ENCODE assay signal across 9 mouse cellular contexts in the genomic region with DNA sequence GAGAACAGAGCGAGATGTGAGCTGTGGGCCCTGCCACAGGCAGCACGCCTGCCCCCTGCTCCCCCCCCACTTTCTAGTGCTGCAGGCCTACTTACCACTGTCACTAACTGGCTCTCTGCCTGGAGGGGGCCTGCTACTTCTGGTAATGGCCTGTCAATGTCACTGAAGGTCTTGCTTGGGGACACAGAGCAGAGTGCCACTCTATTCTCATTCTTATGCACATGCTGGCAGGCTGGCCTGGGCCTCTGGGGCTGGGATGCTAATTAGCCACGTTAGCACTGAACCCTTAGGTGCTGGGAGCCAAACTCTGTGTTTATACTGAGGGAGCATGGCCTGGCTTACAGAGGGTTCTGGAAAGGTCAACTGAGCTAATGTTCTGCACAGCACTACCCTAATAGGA. TPM values are rescaled to one million over a fixed set of nuclear protein-coding genes. Genes with fewer than 3 reads are reported as not detected.
A peak's percentile ranks its signal among the peaks of the same experiment; 100 is the strongest.
DNase-seq lines count a peak whose midpoint lies in the region; ATAC-seq and TF ChIP-seq lines count a peak whose summit lies in the region.
"Had no signal": no experiment of that assay in that cellular context is flagged by ENCODE, and none has a peak within 500 bp of the region (broad histone marks: within the 10 kb centered on the region; RNA-seq: fewer than 3 reads in every experiment).

No protein-coding gene starts in this region.

- H3K27me3 ChIP-seq in lung, embryonic 14.5 days (ENCODE audit: insufficient read depth, low read length): no peaks in the 10 kb centered on the region
- no peaks in the 10 kb centered on the region for H3K27me3 ChIP-seq in heart, embryonic 10.5 days (ENCODE audit: insufficient read depth, poor library complexity, severe bottlenecking)
- H3K27me3 ChIP-seq in kidney, embryonic 16.5 days (ENCODE audit: insufficient read depth, low read length): no peaks in the 10 kb centered on the region
- H3K27me3 ChIP-seq: Patski had no signal

- H3K4me2 ChIP-seq in lung, embryonic 14.5 days: no peak overlapping the region
- no peak overlapping the region for H3K4me2 ChIP-seq in kidney, embryonic 16.5 days (replicated peaks; ENCODE audit: low read depth, low read length)

- WGBS in lung, embryonic 14.5 days: 53% methylated on average over 3 of the region's 3 CpGs
- 42% methylated on average over 3 of the region's 3 CpGs for WGBS in heart, embryonic 10.5 days
- 78% methylated on average over 3 of the region's 3 CpGs for WGBS in kidney, embryonic 16.5 days
- 46% methylated on average over 3 of the region's 3 CpGs for WGBS in olfactory bulb, adult 2 months

- H3K36me3 ChIP-seq in lung, embryonic 14.5 days (ENCODE audit: insufficient read depth): peaks cover 15% of the 10 kb centered on the region
- H3K36me3 ChIP-seq in heart, embryonic 10.5 days: peaks cover 28% of the 10 kb centered on the region
- peaks cover 7% of the 10 kb centered on the region; the same call in 1 of the 2 replicates for H3K36me3 ChIP-seq in kidney, embryonic 16.5 days (ENCODE audit: insufficient read depth, low read length)

- peaks cover 7% of the 10 kb centered on the region for H3K4me1 ChIP-seq in lung, embryonic 14.5 days (ENCODE audit: insufficient read depth)
- peaks cover 76% of the 10 kb centered on the region for H3K4me1 ChIP-seq in heart, embryonic 10.5 days
- peaks cover 22% of the 10 kb centered on the region for H3K4me1 ChIP-seq in kidney, embryonic 16.5 days (ENCODE audit: insufficient read depth, low read length)
- H3K4me1 ChIP-seq in olfactory bulb, adult 2 months (ENCODE audit: control insufficient read depth, insufficient read depth, low read length): peaks cover 24% of the 10 kb centered on the region

- TF ChIP-seq POLR2A in olfactory bulb, adult 2 months (IDR thresholded peaks at IDR 0.05; ENCODE audit: insufficient read depth, low read depth, low read length): no peak

- peak; percentile 61 for DNase-seq in lung, embryonic 14.5 days
- DNase-seq in lung, postnatal 25 days (ENCODE audit: low spot score): no peak
- DNase-seq in heart, embryonic 10.5 days (ENCODE audit: low spot score): no peak
- no peak for DNase-seq in layer of hippocampus, postnatal 14 days (ENCODE audit: low spot score in 2 of 2)
- no peak for DNase-seq in left cerebral cortex, adult 18-20 months (ENCODE audit: low spot score in 2 of 2)
- DNase-seq in thymus, postnatal 25 days: no peak

- H3K27ac ChIP-seq in lung, embryonic 14.5 days (ENCODE audit: low read depth): peak overlapping the region; percentile 43; the same call in 1 of the 2 replicates
- peak overlapping the region; percentile 80 for H3K27ac ChIP-seq in heart, embryonic 10.5 days
- H3K27ac ChIP-seq in kidney, embryonic 16.5 days (ENCODE audit: low read length): 0 out of 2 replicates have a peak overlapping the region, but pooled peaks have one; percentile 18
- peak overlapping the region; percentile 29; the same call in 1 of the 2 replicates for H3K27ac ChIP-seq in olfactory bulb, adult 2 months (ENCODE audit: insufficient read depth, low read depth, low read length)

- no peak overlapping the region for H3K4me3 ChIP-seq in lung, embryonic 14.5 days (ENCODE audit: low read depth, low read length)
- H3K4me3 ChIP-seq in heart, embryonic 10.5 days: no peak overlapping the region
- no peak overlapping the region for H3K4me3 ChIP-seq in kidney, embryonic 16.5 days (ENCODE audit: low read length)
- no peak overlapping the region for H3K4me3 ChIP-seq in olfactory bulb, adult 2 months (ENCODE audit: insufficient read depth, low read depth, low read length)

- 0 out of 2 replicates have a peak, but pooled peaks have one; percentile 32 for ATAC-seq in lung, embryonic 14.5 days (ENCODE audit: insufficient read depth)
- no peak; the same call in 1 of the 2 replicates for ATAC-seq in kidney, embryonic 16.5 days (ENCODE audit: low FRiP score, low TSS enrichment)
- ATAC-seq: Patski had no signal

- no peak overlapping the region; the same call in 1 of the 2 replicates for H3K9ac ChIP-seq in lung, embryonic 14.5 days
- H3K9ac ChIP-seq in kidney, embryonic 16.5 days (replicated peaks; ENCODE audit: low read length): no peak overlapping the region

- TF ChIP-seq CTCF in lung, embryonic 14.5 days (IDR thresholded peaks at IDR 0.05; ENCODE audit: low read depth): no peak
- TF ChIP-seq CTCF in olfactory bulb, adult 2 months (IDR thresholded peaks at IDR 0.05; ENCODE audit: insufficient read depth, low read depth, low read length): no peak

- H3K9me3 ChIP-seq in lung, embryonic 14.5 days (ENCODE audit: low read depth, low read length): no peaks in the 10 kb centered on the region
- no peaks in the 10 kb centered on the region for H3K9me3 ChIP-seq in heart, embryonic 10.5 days
- H3K9me3 ChIP-seq in kidney, embryonic 16.5 days (ENCODE audit: low read length): no peaks in the 10 kb centered on the region

RNA-seq across cellular contexts. Expression of a gene that starts 23.3 kb away (rescaled TPM):
- 2.9 and 3.4 TPM in 2 replicates for polyA plus RNA-seq in lung, embryonic 14.5 days (2014; fragmentation: Nextera tagmentation; extraction: Ambion mirVana)
- 0.64 and 1.3 TPM in 2 replicates for polyA plus RNA-seq in heart, embryonic 10.5 days (2016; fragmentation: Nextera tagmentation; extraction: Ambion mirVana)
- 2.4 TPM in 2 replicates for polyA plus RNA-seq in kidney, embryonic 16.5 days (2015; fragmentation: Nextera tagmentation; extraction: Ambion mirVana)
- polyA plus RNA-seq in olfactory bulb, adult 2 months (2012; ENCODE audit: insufficient read depth, insufficient read length, low replicate concordance, missing spikeins): 486 TPM in 1 of 2 replicates, not detected in the other
- 10 to 100 TPM; 26.5 to 29.3 TPM for total RNA-seq in layer of hippocampus, postnatal 14 days (2021)
- 10 to 100 TPM; 26.3 to 27.5 TPM for total RNA-seq in left cerebral cortex, adult 18-20 months (2021)

RNA-seq across cellular contexts. Expression of a gene that starts 52.9 kb away (rescaled TPM):
- 151 and 165 TPM in 2 replicates for polyA plus RNA-seq in lung, embryonic 14.5 days (2014; fragmentation: Nextera tagmentation; extraction: Ambion mirVana)
- polyA plus RNA-seq in heart, embryonic 10.5 days (2016; fragmentation: Nextera tagmentation; extraction: Ambion mirVana): 163 and 178 TPM in 2 replicates
- polyA plus RNA-seq in kidney, embryonic 16.5 days (2015; fragmentation: Nextera tagmentation; extraction: Ambion mirVana): 122 and 126 TPM in 2 replicates
- not detected in 2 replicates for polyA plus RNA-seq in olfactory bulb, adult 2 months (2012; ENCODE audit: insufficient read depth, insufficient read length, low replicate concordance, missing spikeins)
- 10 to 100 TPM; 87.9 to 94.2 TPM for total RNA-seq in layer of hippocampus, postnatal 14 days (2021)
- 10 to 100 TPM; 86.7 to 88.5 TPM for total RNA-seq in left cerebral cortex, adult 18-20 months (2021)

RNA-seq across cellular contexts. Expression of a gene that starts 55.4 kb away (rescaled TPM):
- 23.0 and 23.6 TPM in 2 replicates for polyA plus RNA-seq in lung, embryonic 14.5 days (2014; fragmentation: Nextera tagmentation; extraction: Ambion mirVana)
- polyA plus RNA-seq in heart, embryonic 10.5 days (2016; fragmentation: Nextera tagmentation; extraction: Ambion mirVana): 13.5 and 42.1 TPM in 2 replicates
- 46.1 and 51.7 TPM in 2 replicates for polyA plus RNA-seq in kidney, embryonic 16.5 days (2015; fragmentation: Nextera tagmentation; extraction: Ambion mirVana)
- not detected in 2 replicates for polyA plus RNA-seq in olfactory bulb, adult 2 months (2012; ENCODE audit: insufficient read depth, insufficient read length, low replicate concordance, missing spikeins)
- total RNA-seq in layer of hippocampus, postnatal 14 days (2021): 10 to 100 TPM; 20.7 to 22.6 TPM
- 10 to 100 TPM; 23.5 to 25.2 TPM for total RNA-seq in left cerebral cortex, adult 18-20 months (2021)
- polyA plus RNA-seq: Patski had no signal

Comparison
In these comparisons a context has a peak if more than half of its experiments do, and no peak if none do; other contexts are left out.
1. H3K27ac ChIP-seq: peak in every context shown above with its lines; median percentile 80 in heart, embryonic 10.5 days; 43 in lung, embryonic 14.5 days; 29 in olfactory bulb, adult 2 months; 18 in kidney, embryonic 16.5 days.
2. RNA of a gene that starts 23.3 kb away (polyA plus RNA-seq): 486 TPM in olfactory bulb, adult 2 months; 2.9 to 3.4 TPM in lung, embryonic 14.5 days, 2.4 TPM in kidney, embryonic 16.5 days and 0.64 to 1.3 TPM in heart, embryonic 10.5 days; every median in the first group is over 10 times any median in the second.
3. RNA of a gene that starts 55.4 kb away (polyA plus RNA-seq): 46.1 to 51.7 TPM in kidney, embryonic 16.5 days, 13.5 to 42.1 TPM in heart, embryonic 10.5 days and 23.0 to 23.6 TPM in lung, embryonic 14.5 days; not detected in olfactory bulb, adult 2 months; every median in the first group is over 10 times any median in the second.